Mouse (Mus musculus) stomach, postnatal 0 days (tissue): ENCODE measurements at regions not wholly inside any gene's neighbourhood (a gene's known extent, or its start where the extent isn't known, plus 50 kb on each side); places are given as distances from the start of the nearest gene placed in this dataset.

Source experiments
- CTCF ChIP-seq: IDR thresholded peaks from 2 replicates; pipeline ENCODE4 v1.5.1; 2016; ENCODE audit warnings: antibody characterized with exemption, low read depth, mild to moderate bottlenecking, moderate library complexity
- EP300 ChIP-seq: optimal IDR thresholded peaks from 2 replicates; pipeline ENCODE3; 2016; ENCODE audit warnings: antibody characterized with exemption

GRCm38 (mm10) chr3:50574388-50574787, 131.0 kb upstream of the Slc7a11 start:
- TF ChIP-seq CTCF: no peak
- TF ChIP-seq EP300: no peak
